In genomic region chr5:139378271-139378556, GRCm38 (mm10) we compare ENCODE assay signal across 12 mouse cellular contexts. TPM values are rescaled to one million over a fixed set of nuclear protein-coding genes. Genes with fewer than 3 reads are reported as not detected.
DNase-seq lines count a peak whose midpoint lies in the region; ATAC-seq and TF ChIP-seq lines count a peak whose summit lies in the region.
"Had no signal": no experiment of that assay in that cellular context is flagged by ENCODE, and none has a peak within 500 bp of the region (broad histone marks: within the 10 kb centered on the region; RNA-seq: fewer than 3 reads in every experiment).

No protein-coding gene starts in this region.

- peak overlapping the region; percentile 91 for H3K4me2 ChIP-seq in liver, embryonic 12.5 days
- H3K4me2 ChIP-seq in forebrain, embryonic 11.5 days (ENCODE audit: low read depth, low read length, severe bottlenecking) = no peak overlapping the region

- ATAC-seq in liver, embryonic 12.5 days = no peak
- ATAC-seq in forebrain, embryonic 11.5 days (replicated peaks; ENCODE audit: low FRiP score) = no peak
- ATAC-seq: inflammation-experienced regulatory T-cells, adult 6 months had no signal

- TF ChIP-seq POLR2A in kidney, adult 2 months (IDR thresholded peaks at IDR 0.05; ENCODE audit: low read depth, low read length) = no peak
- TF ChIP-seq POLR2A in thymus, adult 2 months (IDR thresholded peaks at IDR 0.05; ENCODE audit: control insufficient read depth, extremely low read depth, insufficient read depth, low read length, poor library complexity) = no peak

- H3K4me1 ChIP-seq in kidney, adult 2 months (ENCODE audit: control insufficient read depth, insufficient read depth, low read length) = peaks cover 55% of the 10 kb centered on the region
- peaks cover 61% of the 10 kb centered on the region for H3K4me1 ChIP-seq in thymus, adult 2 months (replicated peaks; ENCODE audit: control insufficient read depth, insufficient read depth, low read length)
- H3K4me1 ChIP-seq in liver, embryonic 12.5 days = peaks cover 95% of the 10 kb centered on the region
- peaks cover 2% of the 10 kb centered on the region; the same call in 1 of the 2 replicates for H3K4me1 ChIP-seq in forebrain, embryonic 11.5 days (replicated peaks; ENCODE audit: control insufficient read depth, insufficient read depth, low read length)

- H3K9me3 ChIP-seq in liver, embryonic 12.5 days (replicated peaks) = no peaks in the 10 kb centered on the region
- no peaks in the 10 kb centered on the region for H3K9me3 ChIP-seq in forebrain, embryonic 11.5 days (ENCODE audit: control insufficient read depth, low read length)

- peak overlapping the region; percentile 83 for H3K9ac ChIP-seq in liver, embryonic 12.5 days
- H3K9ac ChIP-seq in forebrain, embryonic 11.5 days (ENCODE audit: low read length) = no peak overlapping the region

- TF ChIP-seq CTCF in kidney, adult 2 months (conservative IDR thresholded peaks at IDR 0.05; ENCODE audit: insufficient read depth, insufficient read length, low read depth, low read length) = no peak
- TF ChIP-seq CTCF in thymus, adult 2 months (IDR thresholded peaks at IDR 0.05; ENCODE audit: borderline replicate concordance, control insufficient read depth, extremely low read depth, insufficient read depth, low read length, poor library complexity) = no peak

- DNase-seq in kidney, adult 2 months = no peak
- DNase-seq in kidney, postnatal 14 days = no peak
- no peak for DNase-seq in thymus, adult 2 months
- no peak for DNase-seq in thymus, postnatal 0 days (ENCODE audit: low spot score)
- DNase-seq in layer of hippocampus, postnatal 10 days (ENCODE audit: low spot score in 2 of 2) = no peak
- no peak for DNase-seq in forebrain, embryonic 11.5 days (ENCODE audit: low spot score)
- DNase-seq: cerebellum, adult 11-12 months; midbrain, embryonic 14.5 days had no signal

- H3K27me3 ChIP-seq in kidney, adult 2 months (replicated peaks; ENCODE audit: control insufficient read depth, insufficient read depth, low read length) = no peaks in the 10 kb centered on the region
- no peaks in the 10 kb centered on the region for H3K27me3 ChIP-seq in thymus, adult 2 months (ENCODE audit: control insufficient read depth, insufficient read depth, low read length)
- no peaks in the 10 kb centered on the region for H3K27me3 ChIP-seq in liver, embryonic 12.5 days (replicated peaks)
- no peaks in the 10 kb centered on the region for H3K27me3 ChIP-seq in forebrain, embryonic 11.5 days (ENCODE audit: control insufficient read depth, insufficient read depth, low read length)

- H3K27ac ChIP-seq in kidney, adult 2 months (ENCODE audit: insufficient read depth, low read depth, low read length) = peak overlapping the region; percentile 90
- H3K27ac ChIP-seq in thymus, adult 2 months (ENCODE audit: control insufficient read depth, insufficient read depth, low read length) = peak overlapping the region; percentile 65
- H3K27ac ChIP-seq in liver, embryonic 12.5 days = peak overlapping the region; percentile 100
- H3K27ac ChIP-seq in forebrain, embryonic 11.5 days (ENCODE audit: low read depth, low read length) = no peak overlapping the region

- 64% methylated on average over 7 of the region's 7 CpGs for WGBS in kidney, adult 2 months
- WGBS in thymus, adult 2 months = 29% methylated on average over 7 of the region's 7 CpGs
- 58% methylated on average over 7 of the region's 7 CpGs for WGBS in liver, embryonic 12.5 days (ENCODE audit: insufficient replicate concordance)
- 93% methylated on average over 7 of the region's 7 CpGs for WGBS in forebrain, embryonic 11.5 days

- H3K36me3 ChIP-seq in kidney, adult 2 months (ENCODE audit: control insufficient read depth, insufficient read depth, low read length) = no peaks in the 10 kb centered on the region
- no peaks in the 10 kb centered on the region for H3K36me3 ChIP-seq in thymus, adult 2 months (ENCODE audit: control insufficient read depth, insufficient read depth, low read length)
- H3K36me3 ChIP-seq in liver, embryonic 12.5 days = no peaks in the 10 kb centered on the region
- no peaks in the 10 kb centered on the region for H3K36me3 ChIP-seq in forebrain, embryonic 11.5 days (ENCODE audit: control insufficient read depth, insufficient read depth, low read length)

- H3K4me3 ChIP-seq in kidney, adult 2 months (ENCODE audit: insufficient read depth, low read depth, low read length) = no peak overlapping the region
- 0 out of 2 replicates have a peak overlapping the region, but pooled peaks have one; percentile 2 for H3K4me3 ChIP-seq in thymus, adult 2 months (ENCODE audit: control insufficient read depth, insufficient read depth, low read length)
- H3K4me3 ChIP-seq in liver, embryonic 12.5 days = peak overlapping the region; percentile 78; the same call in 1 of the 2 replicates
- no peak overlapping the region for H3K4me3 ChIP-seq in forebrain, embryonic 11.5 days (ENCODE audit: low read depth, low read length)

RNA-seq across cellular contexts. Expression of gene Gpr146, which starts 0.7 kb away (rescaled TPM):
- 39.1 and 43.0 TPM in 2 replicates for polyA plus RNA-seq in kidney, adult 2 months (2012; rRNA removed)
- polyA plus RNA-seq in thymus, adult 2 months (2012; rRNA removed) = 33.9 and 40.1 TPM in 2 replicates
- polyA plus RNA-seq in thymus, postnatal 0 days (2015; fragmentation: Nextera tagmentation; extraction: Ambion mirVana) = 5.5 and 7.4 TPM in 2 replicates
- 18.3 and 19.3 TPM in 2 replicates for polyA plus RNA-seq in liver, embryonic 12.5 days (2016; fragmentation: Nextera tagmentation; extraction: Ambion mirVana)
- 1 to 10 TPM; 6.8 to 7.8 TPM for total RNA-seq in layer of hippocampus, postnatal 10 days (2021)
- polyA plus RNA-seq in forebrain, embryonic 11.5 days (2014; fragmentation: Nextera tagmentation; extraction: Ambion mirVana) = 1.8 and 1.9 TPM in 2 replicates

RNA-seq across cellular contexts. Expression of gene Cyp2w1, which starts 25.8 kb away (rescaled TPM):
- not detected in 2 replicates for polyA plus RNA-seq in kidney, adult 2 months (2012; rRNA removed)
- 0.20 and 1.2 TPM in 2 replicates for polyA plus RNA-seq in thymus, adult 2 months (2012; rRNA removed)
- polyA plus RNA-seq in thymus, postnatal 0 days (2015; fragmentation: Nextera tagmentation; extraction: Ambion mirVana) = not detected in 2 replicates
- polyA plus RNA-seq in liver, embryonic 12.5 days (2016; fragmentation: Nextera tagmentation; extraction: Ambion mirVana) = not detected in 2 replicates
- total RNA-seq in layer of hippocampus, postnatal 10 days (2021) = not detected
- not detected in 2 replicates for polyA plus RNA-seq in forebrain, embryonic 11.5 days (2014; fragmentation: Nextera tagmentation; extraction: Ambion mirVana)
- total RNA-seq: ES-E14; neutrophil, adult 5-6 weeks had no signal
- polyA plus RNA-seq: inflammation-experienced regulatory T-cells, adult 6 months; midbrain, embryonic 14.5 days had no signal

RNA-seq across cellular contexts. Expression of gene C130050O18Rik, which starts 26.9 kb away (rescaled TPM):
- polyA plus RNA-seq in kidney, adult 2 months (2012; rRNA removed) = 3.0 and 4.3 TPM in 2 replicates
- 1.5 and 2.1 TPM in 2 replicates for polyA plus RNA-seq in thymus, adult 2 months (2012; rRNA removed)
- 0.54 and 0.79 TPM in 2 replicates for polyA plus RNA-seq in thymus, postnatal 0 days (2015; fragmentation: Nextera tagmentation; extraction: Ambion mirVana)
- 0.72 and 0.75 TPM in 2 replicates for polyA plus RNA-seq in liver, embryonic 12.5 days (2016; fragmentation: Nextera tagmentation; extraction: Ambion mirVana)
- total RNA-seq in layer of hippocampus, postnatal 10 days (2021) = under 1 TPM; 0.22 to 0.32 TPM
- 0.17 and 0.23 TPM in 2 replicates for polyA plus RNA-seq in forebrain, embryonic 11.5 days (2014; fragmentation: Nextera tagmentation; extraction: Ambion mirVana)
- polyA plus RNA-seq: inflammation-experienced regulatory T-cells, adult 6 months had no signal

RNA-seq across cellular contexts. Expression of gene Cox19, which starts 27.0 kb away (rescaled TPM):
- polyA plus RNA-seq in kidney, adult 2 months (2012; rRNA removed) = 114 and 125 TPM in 2 replicates
- polyA plus RNA-seq in thymus, adult 2 months (2012; rRNA removed) = 84.7 and 99.2 TPM in 2 replicates
- 110 and 112 TPM in 2 replicates for polyA plus RNA-seq in thymus, postnatal 0 days (2015; fragmentation: Nextera tagmentation; extraction: Ambion mirVana)
- 72.3 and 73.8 TPM in 2 replicates for polyA plus RNA-seq in liver, embryonic 12.5 days (2016; fragmentation: Nextera tagmentation; extraction: Ambion mirVana)
- 10 to 100 TPM; 74.9 to 79.5 TPM for total RNA-seq in layer of hippocampus, postnatal 10 days (2021)
- polyA plus RNA-seq in forebrain, embryonic 11.5 days (2014; fragmentation: Nextera tagmentation; extraction: Ambion mirVana) = 103 and 130 TPM in 2 replicates

RNA-seq across cellular contexts. Expression of gene Gper1, which starts 44.7 kb away (rescaled TPM):
- 2.7 and 3.8 TPM in 2 replicates for polyA plus RNA-seq in kidney, adult 2 months (2012; rRNA removed)
- 1.5 and 2.1 TPM in 2 replicates for polyA plus RNA-seq in thymus, adult 2 months (2012; rRNA removed)
- 5.2 and 6.1 TPM in 2 replicates for polyA plus RNA-seq in thymus, postnatal 0 days (2015; fragmentation: Nextera tagmentation; extraction: Ambion mirVana)
- polyA plus RNA-seq in liver, embryonic 12.5 days (2016; fragmentation: Nextera tagmentation; extraction: Ambion mirVana) = 0.39 and 0.51 TPM in 2 replicates
- 1 to 10 TPM; 3.7 to 3.8 TPM for total RNA-seq in layer of hippocampus, postnatal 10 days (2021)
- polyA plus RNA-seq in forebrain, embryonic 11.5 days (2014; fragmentation: Nextera tagmentation; extraction: Ambion mirVana) = 1.7 and 1.9 TPM in 2 replicates
- polyA plus RNA-seq: inflammation-experienced regulatory T-cells, adult 6 months had no signal

Comparison
In these comparisons a context has a peak if more than half of its experiments do, and no peak if none do; other contexts are left out.
1. H3K4me3 ChIP-seq: peak in thymus, adult 2 months (single experiment) and liver, embryonic 12.5 days (single experiment); none in kidney, adult 2 months (single experiment) and forebrain, embryonic 11.5 days (single experiment).